Mouse (Mus musculus) gastrocnemius, adult 8-10 months (tissue): Measurements from ENCODE around the gene Scly. TPM values are rescaled to one million over a fixed set of nuclear protein-coding genes. Genes with fewer than 3 reads are reported as not detected.

Source experiments
- DNase-seq, 2 experiments: peaks; one replicate each; pipeline ENCODE4 v3.0.0; 2022; ENCODE audit warnings: low spot score in 2 of 2
- total RNA-seq, 4 experiments: library from RNA; stranded (reverse); gene quantifications; 2 replicates each; pipeline ENCODE4 v1.2.4; 2022

Gene Scly
- total RNA-seq, 4 experiments from 2014 or later, result 8.3 to 9.8 (median 9.1) TPM

DNA sequence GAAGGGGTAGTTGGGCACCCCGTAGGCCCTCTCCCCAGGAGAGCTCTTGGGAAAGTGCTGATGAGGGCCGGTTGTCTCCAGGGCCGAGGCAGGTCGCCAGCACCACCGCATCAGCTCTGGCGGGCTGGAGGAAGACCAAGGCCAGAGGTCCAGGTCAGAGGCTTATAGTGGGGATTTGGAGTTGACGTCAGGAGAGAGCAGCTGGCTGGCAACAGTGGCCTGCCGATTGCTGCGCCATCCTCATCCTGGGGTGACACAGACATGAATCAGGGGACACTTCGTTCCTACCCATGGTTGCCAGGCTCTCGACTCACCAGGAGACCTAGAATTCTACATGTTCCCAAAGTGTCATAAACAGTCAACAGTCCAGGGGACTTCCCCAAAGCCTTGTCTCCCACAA is 58.0 kb downstream of the Scly start:
- no peak for DNase-seq

DNA sequence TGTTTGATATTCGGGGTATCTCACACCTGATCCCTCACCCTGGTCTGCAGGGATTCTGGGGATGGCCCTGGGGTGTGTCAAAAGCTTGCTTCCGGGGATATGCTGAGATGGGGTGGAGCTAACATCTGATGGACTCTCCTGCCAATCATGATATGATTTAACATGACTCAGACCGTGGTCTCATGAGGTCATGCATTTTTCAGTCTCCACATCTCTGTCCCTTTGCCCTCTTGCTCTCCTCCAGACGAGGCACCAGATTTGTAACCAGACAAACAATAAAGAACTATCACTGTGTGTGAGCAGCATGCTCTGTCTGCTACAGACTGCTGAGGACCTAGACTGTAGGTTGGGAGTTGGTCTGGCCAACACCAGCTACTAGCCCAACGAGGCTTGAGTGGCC is 64.0 kb downstream of the Scly start:
- no peak for DNase-seq

DNA sequence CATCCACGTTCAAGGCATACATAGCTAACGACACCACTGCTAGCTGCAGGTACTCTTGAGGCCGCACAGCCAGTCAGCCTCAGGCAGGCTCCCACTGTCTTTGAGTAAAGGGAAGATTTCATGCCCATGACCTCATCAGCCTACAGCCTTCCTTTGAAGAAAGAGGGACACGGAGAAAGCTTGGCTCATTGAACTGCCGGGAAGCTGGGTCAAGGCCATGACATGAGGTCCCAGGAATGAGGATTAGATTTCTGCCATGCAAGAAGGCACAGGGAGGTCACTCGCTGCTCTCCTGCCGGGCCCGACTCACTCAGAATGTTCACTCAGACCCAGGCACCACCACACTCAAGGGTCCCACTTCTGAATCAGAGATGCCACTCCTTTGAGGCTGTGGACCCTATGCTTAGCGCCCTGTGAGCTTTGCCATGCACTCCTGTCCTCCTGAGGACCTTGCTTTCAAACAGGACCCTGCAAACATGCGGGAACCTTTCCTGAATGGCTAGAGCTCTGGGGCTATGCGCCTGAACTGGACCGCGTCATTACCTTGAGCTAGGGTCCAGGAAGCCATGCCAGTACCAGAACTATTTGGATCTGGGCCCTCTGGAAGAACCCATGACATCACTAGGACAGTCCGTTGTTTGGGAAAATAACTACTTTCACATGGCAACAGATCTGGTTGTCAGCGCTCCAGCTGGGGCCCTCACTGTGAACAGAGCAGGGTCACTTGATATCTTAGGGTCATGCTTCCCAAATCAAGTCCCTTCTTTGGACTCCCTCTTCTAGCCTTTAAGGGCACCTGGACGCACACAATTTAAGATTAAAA is 66.9 kb downstream of the Scly start:
- no peak for DNase-seq

DNA sequence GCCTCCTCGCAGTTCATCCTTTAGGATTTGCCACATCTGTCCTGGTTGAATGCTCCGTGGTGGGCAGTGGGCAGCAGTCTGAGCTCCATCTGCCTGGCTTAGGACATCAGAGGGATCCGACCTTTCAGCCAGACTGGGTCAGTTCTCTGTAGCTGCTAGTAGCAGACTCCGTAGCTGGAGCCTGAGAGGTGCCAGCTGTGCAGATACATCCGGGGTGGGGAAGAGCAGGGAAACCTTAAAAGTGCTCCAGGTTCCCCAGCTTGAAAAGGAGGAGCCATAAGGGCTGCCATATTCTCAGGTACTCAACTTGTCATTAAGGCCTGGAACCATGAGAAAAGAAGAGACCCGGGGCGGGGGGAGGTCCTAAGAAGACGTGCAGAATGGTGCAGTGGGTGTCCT is 67.7 kb downstream of the Scly start:
- no peak for DNase-seq

DNA sequence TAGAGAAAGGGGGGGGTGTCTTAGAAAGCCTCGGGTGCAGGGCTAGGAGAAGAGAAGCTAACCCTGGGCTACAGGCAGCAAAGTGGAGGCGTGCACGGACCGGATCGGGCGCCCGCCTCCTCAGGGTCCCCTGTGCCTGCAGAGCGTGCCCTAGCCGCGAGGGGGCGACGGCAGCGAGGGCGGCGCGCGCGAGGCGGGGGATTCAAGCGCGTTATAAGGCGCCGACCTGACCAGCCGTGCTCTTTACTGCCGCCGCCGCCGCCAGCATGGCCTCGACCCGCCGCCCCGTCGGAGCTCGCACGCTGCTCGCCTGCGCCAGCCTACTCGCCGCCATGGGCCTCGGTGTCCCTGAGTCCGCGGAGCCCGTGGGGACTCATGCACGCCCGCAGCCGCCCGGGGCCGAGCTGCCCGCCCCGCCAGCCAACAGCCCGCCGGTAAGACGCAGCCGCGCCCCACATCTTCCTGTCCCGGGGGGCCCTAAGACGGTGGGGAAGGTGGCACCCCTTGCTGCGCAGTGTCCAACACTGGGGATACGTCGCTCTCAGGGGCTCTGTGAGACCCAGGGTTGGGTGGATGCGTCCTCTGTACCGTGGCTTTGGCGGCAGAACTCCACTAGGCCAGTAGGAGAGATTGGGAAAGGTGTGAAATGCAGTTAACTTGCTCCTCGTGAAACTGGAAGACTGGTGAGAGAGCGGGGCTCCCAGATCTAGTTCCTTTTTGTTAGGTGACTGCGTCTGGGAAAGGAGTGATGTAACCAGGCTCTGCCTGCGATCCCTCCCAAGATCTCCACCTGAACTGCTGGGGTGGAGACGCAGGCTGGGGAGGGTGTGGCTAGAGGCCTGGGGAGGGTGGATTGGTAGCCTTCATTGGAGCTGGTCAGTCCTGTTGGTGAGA is 68.3 kb downstream of the Scly start, which contains the start of gene Erfe:
Erfe (plus strand) TSS at position 216 of the 894 bp plus-strand sequence.
- DNase-seq, result peak; percentile 40 to 50

DNA sequence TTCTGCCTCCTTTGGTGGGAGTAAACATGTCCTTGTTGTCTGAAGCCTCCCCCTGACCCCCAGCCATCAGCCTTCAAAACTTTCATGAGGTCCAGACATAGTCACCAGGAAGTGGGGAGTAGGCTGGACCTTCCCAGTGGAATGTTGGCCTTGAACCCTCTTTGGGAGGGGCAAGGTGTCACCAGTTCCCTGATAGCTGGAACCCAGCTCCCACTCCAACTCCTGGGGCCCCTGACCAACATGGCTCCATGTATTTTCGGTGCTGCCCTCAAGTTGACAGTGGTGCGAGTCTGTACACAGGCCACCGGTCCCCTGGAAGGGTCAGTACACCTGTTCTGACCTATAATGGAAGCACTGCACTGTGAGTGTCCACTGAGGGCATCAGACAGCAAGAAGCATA is 69.2 kb downstream of the Scly start:
- DNase-seq, result no peak

DNA sequence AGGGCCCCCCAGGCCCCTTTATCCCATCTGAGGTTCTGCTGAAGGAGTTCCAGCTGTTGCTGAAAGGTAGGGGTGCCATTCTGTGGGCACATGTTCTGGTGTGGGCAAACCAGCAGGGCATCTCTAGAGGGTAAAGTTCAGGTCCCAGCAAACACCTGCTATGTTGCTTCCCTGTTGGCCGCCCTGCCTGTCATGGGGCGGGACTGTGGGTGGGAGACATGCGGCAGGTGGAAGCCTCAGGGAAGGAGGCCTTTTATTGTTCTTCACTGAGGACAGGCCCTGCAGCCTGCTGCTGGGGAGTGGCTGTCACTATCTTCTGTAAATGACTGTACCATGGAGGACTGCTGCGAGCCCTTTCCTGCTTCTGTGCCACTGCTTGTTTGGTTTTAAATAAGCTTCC is 71.3 kb downstream of the Scly start:
- DNase-seq, result no peak

DNA sequence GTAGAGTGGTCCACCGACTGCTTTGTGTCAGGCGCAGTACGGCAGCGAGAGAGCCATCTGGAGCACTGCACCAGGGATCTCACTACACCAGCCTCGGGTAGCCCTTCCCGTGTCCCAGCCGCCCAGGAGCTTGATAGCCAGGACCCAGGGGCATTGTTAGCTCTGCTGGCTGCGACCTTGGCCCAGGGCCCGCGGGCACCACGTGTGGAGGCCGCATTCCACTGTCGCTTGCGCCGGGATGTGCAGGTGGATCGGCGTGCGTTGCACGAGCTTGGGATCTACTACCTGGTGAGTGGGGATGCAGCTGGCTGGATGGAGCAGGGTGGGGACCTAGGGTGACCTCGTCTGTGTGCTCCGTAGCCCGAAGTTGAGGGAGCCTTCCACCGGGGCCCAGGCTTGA is 71.9 kb downstream of the Scly start:
- DNase-seq, result no peak

Other genes with a start within 250 kb of the Scly start
- gene Rbm44, start 153.2 kb upstream of the Scly start, total RNA-seq, result not detected
- 10 to 100 TPM; 10.7 to 19.5 (median 15.8) TPM for gene Ramp1, start 118.5 kb upstream of the Scly start, total RNA-seq
- 10 to 100 TPM; 49.2 to 54.3 (median 50.0) TPM for gene Ube2f, start 48.0 kb upstream of the Scly start, total RNA-seq
- not detected for gene Espnl, start 23.7 kb downstream of the Scly start, total RNA-seq
- 10 to 100 TPM; 56.3 to 72.6 (median 60.8) TPM for gene Klhl30, start 52.7 kb downstream of the Scly start, total RNA-seq
- 1 to 10 TPM in 1 of 4 experiments, under 1 TPM in 2, not detected in 1; 0.32 to 2.1 (median 0.63) TPM for gene Erfe, start 68.1 kb downstream of the Scly start, total RNA-seq
- 10 to 100 TPM; 31.2 to 40.1 (median 34.0) TPM for gene Ilkap, start 100.5 kb downstream of the Scly start, total RNA-seq
- gene Hes6, start 115.7 kb downstream of the Scly start, total RNA-seq, result 1 to 10 TPM; 6.9 to 9.2 (median 7.2) TPM
- gene Per2, start 161.0 kb downstream of the Scly start, total RNA-seq, result 10 to 100 TPM in 1 of 4 experiments, 1 to 10 TPM in 3; 7.0 to 15.0 (median 8.8) TPM
- 1 to 10 TPM; 2.9 to 3.7 (median 3.3) TPM for gene Traf3ip1, start 196.3 kb downstream of the Scly start, total RNA-seq
- gene Asb1, start 242.2 kb downstream of the Scly start, total RNA-seq, result 10 to 100 TPM; 12.8 to 16.7 (median 15.5) TPM